9 mouse cellular contexts compared by ENCODE assay signal in genomic region chr4:57901210-57901609, GRCm38 (mm10). TPM values are rescaled to one million over a fixed set of nuclear protein-coding genes. Genes with fewer than 3 reads are reported as not detected.
DNase-seq lines count a peak whose midpoint lies in the region; ATAC-seq and TF ChIP-seq lines count a peak whose summit lies in the region.
"Had no signal": no experiment of that assay in that cellular context is flagged by ENCODE, and none has a peak within 500 bp of the region (broad histone marks: within the 10 kb centered on the region; RNA-seq: fewer than 3 reads in every experiment).

No protein-coding gene starts in this region.

- H3K4me2 ChIP-seq in forebrain, embryonic 11.5 days (ENCODE audit: low read depth, low read length, severe bottlenecking) = no peak overlapping the region
- H3K4me2 ChIP-seq in forebrain, embryonic 12.5 days = no peak overlapping the region
- no peak overlapping the region for H3K4me2 ChIP-seq in hindbrain, postnatal 0 days (ENCODE audit: low read depth, low read length)
- H3K4me2 ChIP-seq: heart, embryonic 15.5 days had no signal

- 11% methylated on average over 4 of the region's 4 CpGs for WGBS in forebrain, embryonic 11.5 days
- WGBS in forebrain, embryonic 12.5 days = 10% methylated on average over 4 of the region's 4 CpGs
- WGBS in hindbrain, postnatal 0 days = 15% methylated on average over 4 of the region's 4 CpGs
- WGBS in thymus, adult 2 months = 2% methylated on average over 4 of the region's 4 CpGs

- no peaks in the 10 kb centered on the region; the same call in 1 of the 2 replicates for H3K4me1 ChIP-seq in forebrain, embryonic 11.5 days (replicated peaks; ENCODE audit: control insufficient read depth, insufficient read depth, low read length)
- peaks cover 5% of the 10 kb centered on the region; the same call in 1 of the 2 replicates for H3K4me1 ChIP-seq in forebrain, embryonic 12.5 days
- H3K4me1 ChIP-seq in hindbrain, postnatal 0 days (ENCODE audit: insufficient read depth, low read length) = no peaks in the 10 kb centered on the region
- H3K4me1 ChIP-seq in thymus, adult 2 months (replicated peaks; ENCODE audit: control insufficient read depth, insufficient read depth, low read length) = peaks cover 15% of the 10 kb centered on the region

- no peak overlapping the region for H3K4me3 ChIP-seq in forebrain, embryonic 11.5 days (ENCODE audit: low read depth, low read length)
- no peak overlapping the region for H3K4me3 ChIP-seq in forebrain, embryonic 12.5 days (replicated peaks)
- no peak overlapping the region for H3K4me3 ChIP-seq in hindbrain, postnatal 0 days (ENCODE audit: low read length)
- no peak overlapping the region for H3K4me3 ChIP-seq in thymus, adult 2 months (ENCODE audit: control insufficient read depth, insufficient read depth, low read length)
- H3K4me3 ChIP-seq: heart, embryonic 15.5 days had no signal

- H3K36me3 ChIP-seq in forebrain, embryonic 11.5 days (ENCODE audit: control insufficient read depth, insufficient read depth, low read length) = no peaks in the 10 kb centered on the region
- H3K36me3 ChIP-seq in forebrain, embryonic 12.5 days (replicated peaks) = no peaks in the 10 kb centered on the region
- H3K36me3 ChIP-seq in hindbrain, postnatal 0 days (ENCODE audit: insufficient read depth, low read length) = no peaks in the 10 kb centered on the region
- no peaks in the 10 kb centered on the region for H3K36me3 ChIP-seq in thymus, adult 2 months (ENCODE audit: control insufficient read depth, insufficient read depth, low read length)

- no peaks in the 10 kb centered on the region for H3K9me3 ChIP-seq in forebrain, embryonic 11.5 days (ENCODE audit: control insufficient read depth, low read length)
- no peaks in the 10 kb centered on the region for H3K9me3 ChIP-seq in forebrain, embryonic 12.5 days
- H3K9me3 ChIP-seq in hindbrain, postnatal 0 days (ENCODE audit: low read length) = no peaks in the 10 kb centered on the region
- H3K9me3 ChIP-seq: heart, embryonic 15.5 days had no signal

- TF ChIP-seq CTCF in hindbrain, postnatal 0 days (IDR thresholded peaks at IDR 0.05; ENCODE audit: low read depth) = peak; percentile 87
- peak; percentile 51; the same call in 1 of the 2 replicates for TF ChIP-seq CTCF in thymus, adult 2 months (IDR thresholded peaks at IDR 0.05; ENCODE audit: borderline replicate concordance, control insufficient read depth, extremely low read depth, insufficient read depth, low read length, poor library complexity)

- peak; percentile 68 for DNase-seq in forebrain, embryonic 11.5 days (ENCODE audit: low spot score)
- peak; percentile 25 for DNase-seq in right cerebral cortex, adult 18-20 months
- no peak for DNase-seq in right cerebral cortex, postnatal 36 days (ENCODE audit: low spot score in 2 of 2)
- DNase-seq in cerebellum, postnatal 36 days = peak; percentile 39 to 53
- DNase-seq in hindbrain, postnatal 0 days (ENCODE audit: low spot score) = peak; percentile 83
- peak; percentile 68 for DNase-seq in lung, postnatal 10 days
- peak; percentile 63 for DNase-seq in thymus, adult 2 months

- no peak for TF ChIP-seq POLR2A in thymus, adult 2 months (IDR thresholded peaks at IDR 0.05; ENCODE audit: control insufficient read depth, extremely low read depth, insufficient read depth, low read length, poor library complexity)

- no peak overlapping the region for H3K9ac ChIP-seq in forebrain, embryonic 11.5 days (ENCODE audit: low read length)
- H3K9ac ChIP-seq in forebrain, embryonic 12.5 days = no peak overlapping the region
- no peak overlapping the region for H3K9ac ChIP-seq in hindbrain, postnatal 0 days (replicated peaks; ENCODE audit: low read length)
- H3K9ac ChIP-seq: heart, embryonic 15.5 days had no signal

- ATAC-seq in forebrain, embryonic 11.5 days (replicated peaks; ENCODE audit: low FRiP score) = 0 out of 2 replicates have a peak, but pooled peaks have one; percentile 61
- no peak for ATAC-seq in forebrain, embryonic 12.5 days (ENCODE audit: low FRiP score)
- ATAC-seq in hindbrain, postnatal 0 days = peak; percentile 64

- H3K27me3 ChIP-seq in forebrain, embryonic 11.5 days (ENCODE audit: control insufficient read depth, insufficient read depth, low read length) = no peaks in the 10 kb centered on the region
- no peaks in the 10 kb centered on the region for H3K27me3 ChIP-seq in forebrain, embryonic 12.5 days
- H3K27me3 ChIP-seq in hindbrain, postnatal 0 days (ENCODE audit: insufficient read depth, low read length) = no peaks in the 10 kb centered on the region
- no peaks in the 10 kb centered on the region for H3K27me3 ChIP-seq in thymus, adult 2 months (ENCODE audit: control insufficient read depth, insufficient read depth, low read length)

- no peak overlapping the region for H3K27ac ChIP-seq in forebrain, embryonic 11.5 days (ENCODE audit: low read depth, low read length)
- H3K27ac ChIP-seq in forebrain, embryonic 12.5 days = no peak overlapping the region
- H3K27ac ChIP-seq in hindbrain, postnatal 0 days = no peak overlapping the region
- no peak overlapping the region for H3K27ac ChIP-seq in thymus, adult 2 months (ENCODE audit: control insufficient read depth, insufficient read depth, low read length)
- H3K27ac ChIP-seq: heart, embryonic 15.5 days had no signal

RNA-seq across cellular contexts. Expression of gene D630039A03Rik, which starts 14.9 kb away (rescaled TPM):
- not detected in 2 replicates for polyA plus RNA-seq in forebrain, embryonic 11.5 days (2014; fragmentation: Nextera tagmentation; extraction: Ambion mirVana)
- polyA plus RNA-seq in forebrain, embryonic 12.5 days (2016; fragmentation: Nextera tagmentation; extraction: Ambion mirVana) = not detected in 2 replicates
- total RNA-seq in hindbrain, postnatal 0 days (2014; rRNA removed) = 0.50 and 0.52 TPM in 2 replicates
- 0.49 and 0.54 TPM in 2 replicates for polyA plus RNA-seq in hindbrain, postnatal 0 days (2015; fragmentation: Nextera tagmentation; extraction: Ambion mirVana)
- 0.14 and 0.26 TPM in 2 replicates for polyA plus RNA-seq in thymus, adult 2 months (2012; rRNA removed)

RNA-seq across cellular contexts. Expression of gene Txn1, which starts 55.0 kb away (rescaled TPM):
- polyA plus RNA-seq in forebrain, embryonic 11.5 days (2014; fragmentation: Nextera tagmentation; extraction: Ambion mirVana) = 392 and 414 TPM in 2 replicates
- polyA plus RNA-seq in forebrain, embryonic 12.5 days (2016; fragmentation: Nextera tagmentation; extraction: Ambion mirVana) = 379 and 381 TPM in 2 replicates
- total RNA-seq in hindbrain, postnatal 0 days (2014; rRNA removed) = 93.5 and 113 TPM in 2 replicates
- 360 and 370 TPM in 2 replicates for polyA plus RNA-seq in hindbrain, postnatal 0 days (2015; fragmentation: Nextera tagmentation; extraction: Ambion mirVana)
- polyA plus RNA-seq in thymus, adult 2 months (2012; rRNA removed) = 195 and 214 TPM in 2 replicates

Comparison
In these comparisons a context has a peak if more than half of its experiments do, and no peak if none do; other contexts are left out.
1. DNase-seq: peak in forebrain, embryonic 11.5 days (single experiment), right cerebral cortex, adult 18-20 months (single experiment), cerebellum, postnatal 36 days (2 of 2), hindbrain, postnatal 0 days (single experiment), lung, postnatal 10 days (single experiment) and thymus, adult 2 months (single experiment); none in right cerebral cortex, postnatal 36 days (0 of 2).